Mouse (Mus musculus) thymus, postnatal 36 days (tissue): Measurements from ENCODE around the gene Efnb3.
A peak's percentile ranks its signal among the peaks of the same experiment; 100 is the strongest.
"Not testable (repeated sequence)": the region's sequence is repeated elsewhere in the genome, so short reads cannot be mapped to it uniquely, and the experiment has no call there.

ENCODE experiments used
- DNase-seq, 2 experiments: peaks; one replicate each; pipeline ENCODE4 v3.0.0; 2022; ENCODE audit warnings: mixed read lengths in 2 of 2

Efnb3 gene

GRCm38 (mm10) chr11:69549060-69549656, 10.8 kb downstream of the Efnb3 start, which contains the start of gene Dnah2:
Gene Dnah2, minus strand, starts transcription at chr11:69549110.
- no peak for DNase-seq

DNA sequence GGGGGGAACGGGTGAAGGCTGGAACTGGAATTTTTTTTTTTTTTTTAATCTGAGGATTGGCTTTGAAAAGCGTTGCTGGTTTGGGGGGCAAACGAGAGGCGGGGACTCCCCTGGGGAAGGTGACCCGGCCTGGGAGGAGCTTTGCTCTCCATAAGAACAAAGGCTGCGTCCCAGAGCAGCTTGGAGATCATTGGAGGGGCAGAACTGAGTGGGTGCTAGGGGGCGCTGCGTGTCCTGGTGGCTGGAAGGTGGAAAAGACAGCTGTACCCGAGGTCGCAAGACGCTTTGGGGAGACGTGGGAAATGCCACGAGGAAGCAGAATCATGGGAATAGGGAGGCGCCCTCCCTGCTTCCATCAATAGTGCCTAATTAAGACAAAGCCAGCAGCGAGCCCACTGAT, 12.9 kb downstream of the Efnb3 start:
- peak; percentile 57 to 65 for DNase-seq

GRCm38 (mm10) chr11:69546423-69547053, 13.5 kb downstream of the Efnb3 start:
- peak; percentile 82 to 83 for DNase-seq

GRCm38 (mm10) chr11:69545957-69546356, 14.0 kb downstream of the Efnb3 start:
- DNase-seq, result no peak

DNA sequence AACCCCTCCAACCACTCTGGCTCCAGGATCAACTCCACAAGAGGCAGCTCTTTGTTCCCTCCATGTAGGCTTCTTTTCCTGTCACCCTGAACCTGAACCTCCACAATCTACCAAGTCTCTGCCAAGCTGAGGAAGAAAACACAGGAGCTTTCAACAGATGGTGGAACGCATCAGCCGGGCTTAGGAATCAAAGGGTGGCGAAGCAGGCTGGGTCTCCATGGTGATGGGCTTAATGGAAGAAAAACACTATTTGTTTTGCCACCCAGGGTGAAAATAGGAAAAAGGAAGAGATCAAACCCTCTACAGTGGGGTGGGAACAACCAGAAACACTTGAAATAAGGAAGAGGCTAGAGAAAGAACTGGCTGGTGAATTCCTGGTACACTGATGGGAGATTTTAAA, 16.4 kb downstream of the Efnb3 start:
- no peak for DNase-seq

- not testable (repeated sequence) for DNase-seq
Measured at GRCm38 (mm10) chr11:69541741-69542140, 18.3 kb downstream of the Efnb3 start.

DNA sequence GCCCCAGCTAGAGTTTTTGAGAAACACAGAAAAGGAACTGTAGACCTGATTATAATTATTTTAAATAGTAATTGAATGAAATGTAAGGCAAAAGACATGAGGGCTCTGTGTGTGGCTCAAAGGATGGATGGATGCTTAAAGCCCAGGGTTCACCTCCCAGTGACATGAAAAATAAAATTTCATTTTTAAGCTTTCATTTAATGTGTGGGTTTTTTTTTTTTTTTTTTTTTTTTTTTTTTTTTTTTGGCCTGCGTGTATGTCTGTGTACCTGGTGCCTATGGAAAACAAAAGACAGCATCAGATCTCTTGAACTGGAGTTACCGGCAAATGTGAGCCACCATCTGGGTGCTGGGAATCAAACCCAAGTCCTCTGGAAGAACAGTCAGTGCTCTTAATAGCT, 19.3 kb downstream of the Efnb3 start:
- DNase-seq, result no peak

- DNase-seq, result no peak
Measured at GRCm38 (mm10) chr11:69534990-69535389, 25.0 kb downstream of the Efnb3 start.

GRCm38 (mm10) chr11:69532480-69533150, 27.4 kb downstream of the Efnb3 start:
- no peak for DNase-seq

- DNase-seq, result not testable (repeated sequence)
Measured at GRCm38 (mm10) chr11:69530755-69531154, 29.2 kb downstream of the Efnb3 start.

- DNase-seq, result not testable (repeated sequence)
Measured at GRCm38 (mm10) chr11:69530281-69530680, 29.7 kb downstream of the Efnb3 start.

GRCm38 (mm10) chr11:69528031-69528390, 32.0 kb downstream of the Efnb3 start:
- no peak for DNase-seq

DNA sequence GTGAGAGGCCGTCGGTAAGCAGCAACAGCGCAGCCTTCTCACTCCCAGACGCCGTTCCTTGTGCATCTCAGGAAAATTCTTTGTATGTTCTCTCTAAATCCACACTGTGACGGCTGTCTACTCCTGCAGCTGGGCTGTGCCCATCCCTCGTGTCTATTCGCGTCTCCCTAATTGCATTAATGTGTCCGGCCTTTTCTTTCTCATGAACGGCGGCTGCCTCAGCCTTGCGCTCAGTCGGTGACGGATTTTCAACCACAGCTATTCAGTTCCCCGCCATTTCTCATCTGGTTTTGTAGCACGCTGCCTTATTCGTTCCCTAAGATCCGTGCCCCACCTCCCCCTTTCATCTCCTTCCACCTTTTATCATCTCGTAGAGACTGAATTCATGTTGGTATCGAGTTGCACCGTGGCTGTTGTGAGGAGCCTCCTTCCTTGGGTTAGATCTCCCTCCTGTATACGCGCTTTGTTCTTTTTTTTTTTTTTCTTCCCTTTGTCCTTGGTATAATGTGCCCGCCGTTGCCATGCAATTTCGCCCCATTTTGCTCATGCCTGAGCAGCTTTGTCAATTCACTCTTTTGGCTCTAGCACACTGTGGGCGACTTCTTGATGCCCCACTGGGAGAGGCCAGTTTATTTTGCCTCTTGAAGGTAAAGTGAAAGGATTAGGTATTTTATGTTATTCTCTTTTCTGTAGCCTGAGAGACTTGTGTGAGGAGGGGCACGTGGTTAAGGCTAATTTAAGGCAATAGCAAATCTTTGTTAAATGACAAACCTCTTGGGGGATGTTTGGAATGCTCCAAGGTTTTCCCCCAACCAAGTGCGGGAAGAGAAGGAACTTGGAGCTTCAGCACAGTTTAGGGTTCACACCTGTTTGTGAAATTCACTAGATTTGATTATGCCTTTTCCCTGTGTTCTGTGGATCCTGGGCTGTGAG, 32.6 kb downstream of the Efnb3 start:
- no peak for DNase-seq

DNA sequence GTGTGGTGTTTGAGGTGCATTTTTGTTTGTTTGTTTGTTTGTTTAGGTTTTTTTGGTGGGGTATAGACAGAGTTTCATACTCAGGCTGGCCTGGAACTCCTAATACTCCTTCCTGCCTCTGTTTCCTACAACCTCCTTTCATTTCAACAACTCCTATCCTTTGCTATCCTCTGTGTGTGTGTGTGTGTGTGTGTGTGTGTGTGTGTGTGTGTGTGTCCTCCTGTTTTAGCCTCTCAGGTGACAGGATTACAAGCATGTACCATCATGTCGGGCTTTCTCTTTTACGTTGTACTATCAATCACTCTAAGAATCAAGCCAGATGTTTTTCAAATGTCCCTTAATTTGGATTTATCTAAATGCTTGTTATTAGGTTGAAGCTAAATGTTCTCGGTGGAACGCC, 33.4 kb downstream of the Efnb3 start:
- DNase-seq, result no peak

DNA sequence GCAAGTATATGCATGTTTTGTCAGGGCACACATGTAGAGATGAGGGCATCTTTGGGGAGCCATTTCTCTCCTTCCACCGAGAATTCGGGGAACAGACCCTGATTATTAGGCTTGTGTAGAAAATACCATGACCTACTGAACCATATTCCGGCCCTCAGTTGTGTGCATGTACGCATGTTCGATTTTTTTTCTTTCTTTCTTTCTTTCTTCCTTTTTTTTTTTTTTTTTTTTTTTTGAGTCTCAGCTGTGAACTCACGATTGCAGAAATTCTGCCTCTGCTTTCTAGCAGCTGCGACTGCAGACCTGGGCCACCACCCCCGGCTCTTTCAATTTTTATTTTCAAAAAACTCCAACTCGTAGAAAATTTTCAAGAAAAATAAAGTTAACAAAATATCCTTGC, 34.3 kb downstream of the Efnb3 start:
- DNase-seq, result no peak

- DNase-seq, result no peak
Measured at GRCm38 (mm10) chr11:69523651-69524050, 36.4 kb downstream of the Efnb3 start.

GRCm38 (mm10) chr11:69521526-69522149, 38.4 kb downstream of the Efnb3 start:
- no peak for DNase-seq

- no peak for DNase-seq
Measured at GRCm38 (mm10) chr11:69519976-69520375, 40.0 kb downstream of the Efnb3 start.

- no peak for DNase-seq
Measured at GRCm38 (mm10) chr11:69516661-69517060, 43.3 kb downstream of the Efnb3 start.

DNA sequence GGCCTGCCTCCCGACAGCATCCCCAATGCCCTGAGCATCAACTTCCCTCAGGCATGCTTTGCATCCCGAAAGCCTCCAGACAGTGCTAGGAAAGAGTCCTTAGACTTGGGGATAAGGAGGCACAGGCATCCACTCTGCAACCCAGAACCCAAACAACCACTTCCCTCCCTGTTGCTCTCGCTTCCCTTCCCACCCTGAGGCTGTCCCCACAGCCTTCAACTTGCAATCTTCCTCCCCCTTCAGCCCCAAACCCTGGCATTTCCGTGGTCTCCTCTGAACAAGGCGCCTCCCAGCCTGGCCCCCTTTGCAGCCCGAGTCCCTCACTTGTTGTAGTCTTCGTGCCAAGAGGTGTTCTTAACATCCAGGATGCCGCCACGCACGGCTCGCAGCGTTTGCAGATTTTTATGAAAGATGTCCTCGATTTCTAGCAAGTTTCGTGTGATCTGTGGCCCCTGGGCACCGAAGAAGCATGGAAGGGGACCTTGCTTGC, 43.8 kb downstream of the Efnb3 start:
- peak in 1 of 2 experiments; percentile 7 for DNase-seq

DNA sequence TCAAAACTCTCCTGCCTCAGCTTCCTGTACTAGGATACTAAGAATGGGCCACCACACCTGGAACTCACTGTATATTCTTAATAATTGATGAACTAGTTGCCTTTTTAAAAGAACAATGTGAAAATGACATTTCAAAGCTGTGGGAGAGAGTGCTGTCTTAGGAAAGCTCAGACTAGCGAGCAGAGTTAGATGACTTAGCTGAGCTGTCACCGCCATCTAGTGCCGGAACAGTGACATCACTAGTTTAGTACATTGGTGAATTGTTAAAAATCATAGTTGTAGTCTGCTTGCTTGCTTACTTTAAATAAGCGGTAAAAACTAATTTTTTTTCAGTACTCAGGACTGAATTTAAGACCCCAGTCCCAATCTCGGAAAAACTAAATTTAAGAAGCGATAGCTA, 46.2 kb downstream of the Efnb3 start:
- peak; percentile 49 for DNase-seq

DNA sequence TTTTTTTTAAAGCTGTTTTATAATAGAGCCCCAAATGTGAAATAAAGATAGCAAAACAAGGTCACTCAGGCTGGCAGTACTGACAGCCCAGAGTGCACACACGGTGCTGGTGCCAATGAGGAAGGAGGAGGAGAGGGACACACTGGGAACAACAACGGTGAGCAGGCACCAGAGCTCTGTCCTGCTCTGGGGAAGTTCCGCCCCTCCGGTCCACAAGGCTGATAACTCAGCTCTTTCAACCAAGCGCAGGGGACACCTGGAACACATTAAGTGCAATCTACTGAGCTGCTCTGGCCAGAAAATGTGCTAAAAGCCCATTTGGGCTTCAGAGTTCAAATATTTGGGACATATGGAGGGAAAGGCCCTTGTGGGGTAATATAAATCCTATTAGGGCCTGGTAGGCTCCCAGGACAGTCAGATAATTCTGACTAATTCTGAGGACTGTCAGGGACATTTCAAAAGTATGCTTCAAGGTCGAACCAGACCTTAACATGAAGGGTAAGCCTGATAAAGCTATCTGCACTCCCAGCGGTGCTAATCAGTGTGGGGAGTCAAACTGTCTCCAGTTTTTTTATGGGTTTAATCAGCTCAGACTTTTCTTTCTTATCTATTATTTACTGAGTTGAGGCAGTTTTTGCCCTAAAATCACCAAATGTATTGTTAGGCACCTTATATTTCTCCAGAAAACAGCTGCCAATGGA, 49.1 kb downstream of the Efnb3 start:
- no peak for DNase-seq
